Mouse (Mus musculus) intestine, embryonic 16.5 days (tissue): Measurements from ENCODE around the gene Taf3. TPM values are rescaled to one million over a fixed set of nuclear protein-coding genes. Genes with fewer than 3 reads are reported as not detected.

Experiments used
- ATAC-seq: fragments of 200-750 bp; cut with Nextera tagmentation; 2 replicates; pipeline ENCODE4 v1.8.0; 2017; ENCODE audit warnings: moderate TSS enrichment, moderate library complexity
- H3K27ac ChIP-seq: fragments of 300-500 bp; sonication (generic); 2 replicates; pipeline ENCODE4 v1.5.1; 2014; ENCODE audit warnings: mild to moderate bottlenecking, low read length
- H3K27me3 ChIP-seq: fragments of 300-500 bp; sonication (generic); replicated peaks from 2 replicates; pipeline ENCODE4 v1.6.1; 2014; ENCODE audit warnings: low read length, control low read depth, mixed read lengths; ENCODE audit not compliant: control insufficient read depth, insufficient read depth
- H3K36me3 ChIP-seq: fragments of 300-500 bp; sonication (generic); 2 replicates; pipeline ENCODE4 v1.6.1; 2014; ENCODE audit warnings: low read length, control low read depth; ENCODE audit not compliant: control insufficient read depth, insufficient read depth
- H3K4me1 ChIP-seq: fragments of 300-500 bp; sonication (generic); 2 replicates; pipeline ENCODE4 v1.6.1; 2014; ENCODE audit warnings: low read length, control low read depth, mixed read lengths; ENCODE audit not compliant: control insufficient read depth, insufficient read depth
- H3K4me2 ChIP-seq: fragments of 300-500 bp; sonication (generic); 2 replicates; pipeline ENCODE4 v1.6.1; 2014; ENCODE audit warnings: low read depth, low read length, control low read depth
- H3K4me3 ChIP-seq: fragments of 300-500 bp; sonication (generic); 2 replicates; pipeline ENCODE4 v1.5.1; 2014; ENCODE audit warnings: mild to moderate bottlenecking, low read length
- H3K9ac ChIP-seq: fragments of 300-500 bp; sonication (generic); 2 replicates; pipeline ENCODE4 v1.6.1; 2014; ENCODE audit warnings: low read depth, low read length
- H3K9me3 ChIP-seq: fragments of 300-500 bp; sonication (generic); 2 replicates; pipeline ENCODE4 v1.6.1; 2016; ENCODE audit warnings: low read length, control low read depth; ENCODE audit not compliant: control insufficient read depth
- WGBS: fragments of 180-500 bp; shearing (Covaris S2); extraction: QIAGEN DNeasy Blood & Tissue Kit; methylation state at CpG from one replicate; pipeline ENCODE4 v1.1.7; 2014; 5-methylcytosine and 5-hydroxymethylcytosine counted together
- polyA plus RNA-seq: library from polyadenylated mRNA; unstranded; fragments of >200 nt; fragmentation: Nextera tagmentation; extraction: Ambion mirVana; gene quantifications from 2 replicates; pipeline ENCODE4 v1.2.1, GENCODE M21; 2015

Gene Taf3
- polyA plus RNA-seq, 1 experiment from 2014 or later = 8.9 TPM

- no peaks in the 10 kb centered on the region for H3K4me1 ChIP-seq
- H3K9ac ChIP-seq = no peak overlapping the region
- no peak overlapping the region for H3K4me3 ChIP-seq
- WGBS = 78% methylated on average over 2 of the region's 2 CpGs
- H3K36me3 ChIP-seq = no peaks in the 10 kb centered on the region
- no peak for ATAC-seq
- H3K4me2 ChIP-seq = no peak overlapping the region
- H3K27ac ChIP-seq = no peak overlapping the region
- no peaks in the 10 kb centered on the region for H3K9me3 ChIP-seq
- H3K27me3 ChIP-seq = no peaks in the 10 kb centered on the region
These were observed 46.8 kb downstream of the Taf3 start for GRCm38 (mm10) chr2:10001591-10001990.

DNA sequence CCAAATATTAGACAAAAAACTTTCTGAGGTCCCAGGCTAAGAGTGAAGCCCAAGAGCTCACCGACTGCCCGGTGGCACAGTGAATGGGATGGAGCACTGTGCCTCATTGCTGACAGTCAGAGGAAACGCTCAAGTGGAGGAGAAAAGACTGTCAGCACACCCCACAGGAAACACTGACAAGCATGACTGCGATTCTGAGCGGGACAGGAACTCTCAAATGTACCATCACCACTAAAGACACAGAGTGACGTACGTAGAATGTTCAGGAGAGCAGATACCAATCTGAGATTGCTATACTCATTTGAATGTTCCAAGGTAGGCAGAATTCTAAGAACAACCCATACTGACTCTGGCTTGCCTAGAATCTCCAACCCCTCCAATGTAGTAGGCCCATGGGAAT is 50.9 kb downstream of the Taf3 start:
- 77% methylated on average over 7 of the region's 7 CpGs for WGBS

GRCm38 (mm10) chr2:9996111-9996510 is 52.3 kb downstream of the Taf3 start:
- no peaks in the 10 kb centered on the region for H3K4me1 ChIP-seq
- H3K36me3 ChIP-seq = no peaks in the 10 kb centered on the region
- 92% methylated on average over 5 of the region's 5 CpGs for WGBS
- H3K27ac ChIP-seq = no peak overlapping the region
- H3K9ac ChIP-seq = no peak overlapping the region
- no peaks in the 10 kb centered on the region for H3K27me3 ChIP-seq
- H3K9me3 ChIP-seq = no peaks in the 10 kb centered on the region
- no peak for ATAC-seq
- H3K4me2 ChIP-seq = no peak overlapping the region
- no peak overlapping the region for H3K4me3 ChIP-seq

More for the DNA sequence above, 50.9 kb downstream of the Taf3 start:
- Histone ChIP-seq H3K27me3 (no peaks in the 10 kb centered on the region), H3K4me3 (no peak overlapping the region), H3K36me3 (no peaks in the 10 kb centered on the region), H3K9ac (no peak overlapping the region), H3K9me3 (no peaks in the 10 kb centered on the region), H3K4me2 (no peak overlapping the region), H3K4me1 (no peaks in the 10 kb centered on the region), H3K27ac (no peak overlapping the region)
- ATAC-seq = no peak

GRCm38 (mm10) chr2:9990690-9991229 is 57.6 kb downstream of the Taf3 start:
- Histone ChIP-seq H3K9me3 (no peaks in the 10 kb centered on the region), H3K9ac (no peak overlapping the region), H3K4me3 (no peak overlapping the region), H3K4me1 (peaks cover 4% of the 10 kb centered on the region; the same call in 1 of the 2 replicates), H3K36me3 (no peaks in the 10 kb centered on the region), H3K27me3 (no peaks in the 10 kb centered on the region), H3K27ac (no peak overlapping the region), H3K4me2 (no peak overlapping the region)
- no peak for ATAC-seq
- WGBS = 60% methylated on average over 4 of the region's 4 CpGs

- no peaks in the 10 kb centered on the region for H3K36me3 ChIP-seq
- H3K27ac ChIP-seq = no peak overlapping the region
- H3K27me3 ChIP-seq = no peaks in the 10 kb centered on the region
- ATAC-seq = no peak
- no peaks in the 10 kb centered on the region for H3K9me3 ChIP-seq
- peaks cover 4% of the 10 kb centered on the region; the same call in 1 of the 2 replicates for H3K4me1 ChIP-seq
- 76% methylated on average over 17 of the region's 17 CpGs for WGBS
- no peak overlapping the region for H3K4me2 ChIP-seq
- no peak overlapping the region for H3K4me3 ChIP-seq
- H3K9ac ChIP-seq = no peak overlapping the region
These were observed 58.5 kb downstream of the Taf3 start for GRCm38 (mm10) chr2:9989649-9990547.

- no peak for ATAC-seq
- WGBS = 87% methylated on average over 4 of the region's 4 CpGs
These were observed 60.1 kb downstream of the Taf3 start for GRCm38 (mm10) chr2:9988290-9988689.

DNA sequence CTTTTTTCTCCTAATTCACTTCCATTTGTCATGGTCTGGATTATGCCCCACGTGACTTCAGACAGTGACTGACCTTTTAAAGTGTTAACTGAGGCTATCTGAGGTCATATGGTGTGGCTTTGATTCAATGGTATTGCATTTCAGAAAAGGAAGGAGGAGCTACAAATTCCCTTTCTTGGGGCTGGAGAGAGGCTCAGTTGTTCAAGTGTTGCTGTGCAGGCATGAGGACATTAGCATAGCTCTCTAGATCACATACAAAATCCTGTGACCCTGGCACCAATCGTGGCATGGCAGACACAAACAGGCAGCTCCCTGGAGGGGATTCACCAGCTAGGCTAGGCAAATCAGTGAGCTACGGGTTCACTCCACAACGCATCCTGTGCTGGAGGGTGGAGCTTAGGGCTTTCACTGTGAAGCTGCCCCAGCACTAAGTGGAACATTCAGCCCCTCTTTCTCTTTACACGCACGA is 62.4 kb downstream of the Taf3 start:
- Histone ChIP-seq H3K4me1 (peaks cover 4% of the 10 kb centered on the region; the same call in 1 of the 2 replicates), H3K27me3 (no peaks in the 10 kb centered on the region), H3K4me3 (no peak overlapping the region), H3K9ac (no peak overlapping the region), H3K4me2 (no peak overlapping the region), H3K27ac (no peak overlapping the region), H3K9me3 (no peaks in the 10 kb centered on the region), H3K36me3 (no peaks in the 10 kb centered on the region)
- no peak for ATAC-seq
- 13% methylated on average over 6 of the region's 6 CpGs for WGBS

More at GRCm38 (mm10) chr2:9988290-9988689, 60.1 kb downstream of the Taf3 start:
- H3K27me3 ChIP-seq = no peaks in the 10 kb centered on the region
- no peak overlapping the region for H3K27ac ChIP-seq
- H3K9ac ChIP-seq = no peak overlapping the region
- H3K36me3 ChIP-seq = no peaks in the 10 kb centered on the region
- H3K9me3 ChIP-seq = no peaks in the 10 kb centered on the region
- H3K4me2 ChIP-seq = no peak overlapping the region
- peaks cover 4% of the 10 kb centered on the region; the same call in 1 of the 2 replicates for H3K4me1 ChIP-seq
- no peak overlapping the region for H3K4me3 ChIP-seq

DNA sequence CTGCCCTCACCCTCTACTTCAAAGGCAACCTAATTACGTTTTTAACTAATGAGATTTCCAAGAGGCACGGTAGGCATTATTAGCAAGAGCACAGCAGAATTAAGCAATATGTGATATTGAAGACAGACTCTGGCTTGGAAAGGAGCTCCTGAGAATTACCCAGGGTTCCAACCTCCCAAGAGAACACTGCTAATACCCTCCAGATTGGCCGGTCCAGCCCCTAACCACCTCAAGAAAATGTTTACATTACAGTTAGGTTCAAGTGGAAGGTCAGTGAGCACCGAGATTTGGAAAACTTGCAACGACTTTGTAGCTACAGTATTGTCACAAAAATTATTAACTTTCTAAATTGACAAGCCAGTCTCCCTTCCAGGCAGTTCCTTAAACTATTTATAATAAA is 66.0 kb downstream of the Taf3 start:
- 27% methylated on average over 5 of the region's 5 CpGs for WGBS
- Histone ChIP-seq H3K36me3 (no peaks in the 10 kb centered on the region), H3K4me1 (peaks cover 4% of the 10 kb centered on the region; the same call in 1 of the 2 replicates), H3K4me3 (no peak overlapping the region), H3K9me3 (no peaks in the 10 kb centered on the region), H3K27ac (no peak overlapping the region), H3K27me3 (no peaks in the 10 kb centered on the region), H3K4me2 (no peak overlapping the region), H3K9ac (no peak overlapping the region)
- ATAC-seq = no peak

DNA sequence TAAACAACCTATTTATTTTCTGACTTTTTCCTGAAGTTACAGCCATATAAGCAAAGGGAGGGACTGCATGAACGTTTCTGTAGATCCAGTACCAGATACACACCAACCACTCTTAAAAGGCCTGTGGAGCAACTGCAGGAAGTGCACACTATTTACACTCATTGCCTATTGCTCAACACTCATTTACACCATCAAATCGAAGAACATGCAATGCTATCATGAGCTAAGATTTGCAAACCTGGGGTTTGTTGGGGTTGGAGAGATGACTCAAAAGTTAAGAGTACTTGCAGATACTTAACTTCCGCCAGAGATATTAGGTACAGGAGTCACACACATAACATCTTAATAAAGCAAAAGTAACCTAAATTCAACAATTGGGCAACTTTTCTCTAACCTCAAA is 76.5 kb downstream of the Taf3 start:
- H3K27ac ChIP-seq = no peak overlapping the region
- no peaks in the 10 kb centered on the region for H3K9me3 ChIP-seq
- H3K4me1 ChIP-seq = 0 out of 2 replicates have a peak, but pooled peaks cover 4% of the 10 kb centered on the region
- no peaks in the 10 kb centered on the region for H3K27me3 ChIP-seq
- no peak overlapping the region for H3K4me3 ChIP-seq
- no peak overlapping the region for H3K9ac ChIP-seq
- no peak for ATAC-seq
- H3K36me3 ChIP-seq = no peaks in the 10 kb centered on the region
- no peak overlapping the region for H3K4me2 ChIP-seq
- WGBS = 64% methylated on average over 3 of the region's 3 CpGs
